Mouse (Mus musculus) gastrocnemius, postnatal 36 days (tissue): ENCODE data around the gene Arhgef25. TPM values are rescaled to one million over a fixed set of nuclear protein-coding genes. Genes with fewer than 3 reads are reported as not detected.
A peak's percentile ranks its signal among the peaks of the same experiment; 100 is the strongest.
"Not testable (repeated sequence)": the region's sequence is repeated elsewhere in the genome, so short reads cannot be mapped to it uniquely, and the experiment has no call there.

Source experiments
- DNase-seq, 2 experiments: peaks; one replicate each; pipeline ENCODE4 v3.0.0; 2022
- intact Hi-C: fragments of 180-260 bp; cut with DNase I; formaldehyde crosslinking; loops from one replicate; pipeline ENCODE4 v1.15.1; 2025
- total RNA-seq, 2 experiments: library from RNA; stranded (reverse); gene quantifications; 2 replicates each; pipeline ENCODE4 v1.2.3; 2021

Arhgef25 gene
- total RNA-seq, 2 experiments from 2014 or later, result 8.3 to 9.4 TPM

DNA sequence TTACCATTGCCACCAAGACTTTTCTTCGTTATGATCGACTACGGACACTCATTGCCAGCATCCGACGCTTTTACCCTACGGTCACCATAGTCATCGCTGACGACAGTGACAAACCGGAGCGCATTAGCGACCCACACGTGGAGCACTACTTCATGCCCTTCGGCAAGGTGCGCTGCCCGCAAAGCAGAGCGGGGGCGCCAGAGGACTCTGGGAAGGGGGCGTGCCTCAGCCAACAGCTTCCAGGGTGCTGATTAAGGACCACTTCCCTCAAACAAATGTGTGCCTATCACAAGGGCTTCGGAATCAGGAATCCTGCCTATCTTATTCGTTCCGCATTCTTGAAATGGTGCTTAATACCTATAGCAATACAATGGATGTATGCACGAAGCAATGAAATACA lies 19.9 kb downstream of the Arhgef25 start:
- DNase-seq, result no peak

GRCm38 (mm10) chr10:127167614-127168192 lies 22.2 kb downstream of the Arhgef25 start:
- DNase-seq, result no peak
- intact Hi-C loops, result loop anchor here (5.0 kb wide), 1 partner anchor 40 kb away; no protein-coding TSS in a partner anchor

More for the DNA sequence above, 19.9 kb downstream of the Arhgef25 start:
- intact Hi-C loops, result no loop called here

DNA sequence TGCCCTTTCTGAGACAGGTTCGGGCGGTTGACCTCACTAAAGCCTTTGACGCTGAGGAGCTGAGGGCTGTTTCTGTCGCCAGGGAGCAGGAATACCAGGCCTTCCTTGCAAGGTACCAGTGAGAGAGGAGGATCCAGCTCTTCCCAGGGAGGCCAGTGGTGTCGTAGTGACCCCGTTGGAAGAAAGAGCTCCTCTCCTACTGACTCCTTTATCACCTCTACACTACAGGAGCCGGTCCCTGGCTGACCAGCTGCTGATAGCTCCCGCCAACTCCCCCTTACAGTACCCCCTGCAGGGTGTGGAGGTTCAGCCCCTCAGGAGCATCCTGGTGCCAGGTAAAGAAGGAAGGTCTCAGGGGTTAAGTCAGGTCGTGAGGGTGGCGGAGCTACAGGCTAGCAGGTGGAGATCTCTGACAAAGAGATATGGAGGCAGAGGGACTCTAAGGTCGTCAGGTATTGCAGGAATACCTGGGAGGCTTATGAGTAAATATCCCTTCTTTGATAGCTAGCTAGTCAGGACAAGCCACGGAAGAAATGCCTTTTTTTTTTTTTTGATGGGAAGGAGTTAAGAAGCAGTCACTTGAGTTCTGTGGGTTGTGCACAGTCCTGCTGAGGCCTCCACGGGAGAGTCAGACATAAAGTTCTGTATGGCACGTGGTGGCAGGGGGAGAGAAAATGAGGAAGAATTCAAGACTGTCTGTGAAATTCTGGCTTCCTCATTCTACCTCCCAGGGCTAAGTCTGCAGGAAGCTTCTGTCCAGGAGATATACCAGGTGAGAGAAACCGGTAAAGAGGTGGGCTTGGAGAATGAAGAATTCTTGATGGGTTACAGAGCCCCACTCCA lies 22.9 kb downstream of the Arhgef25 start:
- intact Hi-C loops, result loop anchor here (5.0 kb wide), 1 partner anchor 40 kb away; no protein-coding TSS in a partner anchor

DNA sequence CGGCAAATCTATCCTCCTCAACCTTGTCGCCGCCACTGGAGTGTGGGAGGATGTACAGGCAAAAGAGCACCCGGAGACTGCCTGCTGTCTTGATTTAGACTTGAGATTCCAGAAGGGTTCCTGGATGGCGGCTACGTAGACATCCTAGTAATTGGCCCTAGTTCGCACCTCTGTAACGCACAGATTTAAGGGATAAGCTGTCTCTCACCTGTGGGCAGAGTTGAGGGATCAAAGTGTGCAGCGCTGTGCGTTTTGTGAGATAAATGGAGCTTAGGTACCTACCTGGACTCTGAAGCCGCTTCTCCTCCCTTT lies 23.5 kb downstream of the Arhgef25 start:
- DNase-seq, result no peak
- intact Hi-C loops, result loop anchor here (5.0 kb wide), 1 partner anchor 39 kb away; no protein-coding TSS in a partner anchor

More for the DNA sequence above, 22.9 kb downstream of the Arhgef25 start:
- DNase-seq, result no peak

- DNase-seq, result no peak
These were observed 24.1 kb downstream of the Arhgef25 start for GRCm38 (mm10) chr10:127165654-127166403.

GRCm38 (mm10) chr10:127165354-127165653 lies 24.6 kb downstream of the Arhgef25 start:
- intact Hi-C loops, result loop anchor here (5.0 kb wide), 1 partner anchor 38 kb away; no protein-coding TSS in a partner anchor
- DNase-seq, result no peak

More at GRCm38 (mm10) chr10:127165654-127166403, 24.1 kb downstream of the Arhgef25 start:
- intact Hi-C loops, result loop anchor here (5.0 kb wide), 1 partner anchor 39 kb away; no protein-coding TSS in a partner anchor

GRCm38 (mm10) chr10:127164631-127165353 lies 25.1 kb downstream of the Arhgef25 start, which contains the start of gene B4galnt1:
Gene B4galnt1 (plus strand): TSS chr10:127165225.
- intact Hi-C loops, result loop anchor here (5.0 kb wide), 1 partner anchor 37 kb away; no protein-coding TSS in a partner anchor

GRCm38 (mm10) chr10:127164190-127164589 lies 25.7 kb downstream of the Arhgef25 start:
- intact Hi-C loops, result no loop called here
- no peak for DNase-seq

More at GRCm38 (mm10) chr10:127164631-127165353, 25.1 kb downstream of the Arhgef25 start, which contains the start of gene B4galnt1:
- DNase-seq, result peak in 1 of 2 experiments; percentile 62

- DNase-seq, intact Hi-C loops: not testable (repeated sequence)
These were observed 27.1 kb downstream of the Arhgef25 start for GRCm38 (mm10) chr10:127162771-127163261.

- intact Hi-C loops, result no loop called here
- no peak for DNase-seq
These were observed 29.2 kb downstream of the Arhgef25 start for GRCm38 (mm10) chr10:127160728-127161127.

DNA sequence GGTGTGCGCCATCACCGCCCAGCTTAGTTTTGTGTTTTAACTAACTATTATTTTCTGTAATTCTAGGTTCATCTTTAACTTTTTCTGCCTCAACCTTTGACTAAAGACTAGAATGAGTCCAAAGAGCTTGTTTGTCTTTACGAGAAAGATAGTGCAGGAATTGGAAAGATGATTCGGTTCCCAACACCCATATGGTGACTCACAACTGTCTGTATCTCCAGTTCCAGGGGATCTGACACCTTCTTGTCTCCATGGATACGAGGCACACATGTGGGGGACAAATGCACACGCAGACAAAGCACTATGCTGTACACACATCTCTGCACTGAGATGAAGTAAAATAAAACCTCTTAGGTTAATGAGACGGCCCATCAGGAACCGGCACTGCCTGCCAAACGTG lies 29.8 kb downstream of the Arhgef25 start:
- no peak for DNase-seq
- intact Hi-C loops, result no loop called here

- intact Hi-C loops, result no loop called here
These were observed 31.4 kb downstream of the Arhgef25 start for GRCm38 (mm10) chr10:127158471-127158870.

DNA sequence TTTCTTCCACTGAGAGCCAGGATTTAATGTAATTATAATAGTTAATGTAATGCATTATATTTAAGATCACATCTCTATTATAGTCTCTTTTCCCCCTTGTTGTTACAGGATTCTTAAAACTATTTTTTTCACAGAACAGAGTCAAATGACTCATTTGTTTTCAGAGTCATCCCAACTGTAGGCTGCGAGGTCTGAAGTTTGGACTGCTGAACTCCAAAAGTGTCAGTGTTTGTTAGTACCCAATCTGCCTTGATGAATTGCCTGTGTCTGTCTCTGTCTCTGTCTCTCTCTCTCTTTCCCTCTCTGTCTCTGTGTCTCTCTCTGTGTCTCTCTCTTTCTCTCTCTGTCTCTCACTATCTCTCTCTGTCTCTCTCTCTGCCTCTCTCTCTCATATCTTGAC lies 33.4 kb downstream of the Arhgef25 start:
- DNase-seq, result no peak
- intact Hi-C loops, result no loop called here

More at GRCm38 (mm10) chr10:127158471-127158870, 31.4 kb downstream of the Arhgef25 start:
- no peak for DNase-seq

DNA sequence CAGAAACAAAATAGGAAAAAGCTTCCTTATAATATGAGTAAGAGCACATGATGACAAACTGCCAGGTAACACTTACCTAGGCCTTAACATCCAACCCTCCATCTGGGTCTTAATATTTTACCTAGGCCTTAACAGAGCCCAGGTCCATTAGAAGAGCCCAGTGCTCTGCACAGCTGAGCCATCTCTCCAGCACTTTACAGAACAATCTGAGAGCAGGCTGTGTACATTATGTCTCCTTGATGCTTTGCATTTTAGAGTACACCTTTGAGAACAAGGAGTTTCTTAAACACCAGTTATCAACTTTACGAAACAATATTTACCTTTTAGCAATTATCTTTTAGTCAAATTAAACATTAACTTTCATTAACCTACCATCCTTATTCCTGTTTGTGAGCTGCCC lies 33.8 kb downstream of the Arhgef25 start:
- intact Hi-C loops, result no loop called here
- DNase-seq, result no peak

GRCm38 (mm10) chr10:127154652-127155051 lies 35.2 kb downstream of the Arhgef25 start:
- DNase-seq, result no peak
- intact Hi-C loops, result no loop called here

DNA sequence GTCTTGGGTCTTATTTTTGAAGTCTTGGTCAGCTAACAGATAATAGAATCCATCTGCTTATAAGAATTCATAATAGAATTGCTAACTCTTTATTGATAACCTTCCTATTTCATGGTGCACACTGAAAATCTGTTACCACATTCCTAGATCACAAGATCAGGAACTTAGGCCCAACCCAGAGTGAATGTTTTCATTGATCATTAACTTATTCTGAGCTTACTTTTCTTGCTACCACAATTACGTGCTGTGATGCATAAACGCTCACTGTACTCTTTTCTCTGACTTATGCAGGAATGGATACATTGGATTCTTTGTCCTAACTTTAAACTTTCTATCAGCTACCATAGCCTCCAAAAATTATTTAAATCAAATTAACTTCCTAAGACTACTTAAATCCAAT lies 35.6 kb downstream of the Arhgef25 start:
- DNase-seq, result no peak
- intact Hi-C loops, result no loop called here

DNA sequence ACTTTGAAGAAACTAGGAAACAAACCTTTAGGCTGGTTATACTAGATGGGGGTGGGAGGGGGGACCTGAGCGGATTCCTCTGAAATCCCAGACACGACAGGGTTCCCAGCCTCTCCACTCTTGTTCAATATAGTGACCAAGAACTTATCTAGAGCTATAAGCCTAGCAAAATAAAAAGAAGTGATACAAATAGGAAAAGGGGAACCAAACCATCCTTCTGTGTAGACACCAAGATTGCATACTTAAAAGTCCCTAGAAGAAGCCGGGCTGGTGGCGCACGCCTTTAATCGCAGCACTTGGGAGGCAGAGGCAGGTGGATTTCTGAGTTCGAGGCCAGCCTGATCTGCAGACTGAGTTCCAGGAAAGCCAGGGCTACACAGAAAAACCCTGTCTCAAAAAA lies 36.6 kb downstream of the Arhgef25 start:
- DNase-seq, result no peak
- intact Hi-C loops, result no loop called here

DNA sequence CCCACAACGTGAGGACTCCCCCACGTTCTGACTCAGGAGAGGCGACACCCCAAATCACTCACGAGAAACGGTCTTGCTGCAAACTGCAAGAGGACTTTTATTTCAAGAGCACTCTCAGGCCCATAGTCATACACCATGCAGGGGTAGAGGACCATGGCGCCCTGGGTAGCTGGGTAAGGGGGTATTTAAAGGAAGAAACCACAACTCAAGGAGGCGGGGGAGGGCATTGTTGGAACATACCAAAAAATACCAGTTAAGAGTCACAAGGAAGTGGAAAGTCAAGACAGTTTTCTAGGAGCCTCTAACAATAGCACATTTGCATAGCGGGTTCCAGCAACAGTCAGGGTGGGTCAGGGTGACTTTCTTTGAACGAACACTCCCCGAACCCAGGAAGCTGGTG lies 37.3 kb downstream of the Arhgef25 start:
- intact Hi-C loops, result not testable (repeated sequence)

GRCm38 (mm10) chr10:127151233-127151632 lies 38.6 kb downstream of the Arhgef25 start:
- DNase-seq, intact Hi-C loops: not testable (repeated sequence)

More for the DNA sequence above, 37.3 kb downstream of the Arhgef25 start:
- DNase-seq, result not testable (repeated sequence)

DNA sequence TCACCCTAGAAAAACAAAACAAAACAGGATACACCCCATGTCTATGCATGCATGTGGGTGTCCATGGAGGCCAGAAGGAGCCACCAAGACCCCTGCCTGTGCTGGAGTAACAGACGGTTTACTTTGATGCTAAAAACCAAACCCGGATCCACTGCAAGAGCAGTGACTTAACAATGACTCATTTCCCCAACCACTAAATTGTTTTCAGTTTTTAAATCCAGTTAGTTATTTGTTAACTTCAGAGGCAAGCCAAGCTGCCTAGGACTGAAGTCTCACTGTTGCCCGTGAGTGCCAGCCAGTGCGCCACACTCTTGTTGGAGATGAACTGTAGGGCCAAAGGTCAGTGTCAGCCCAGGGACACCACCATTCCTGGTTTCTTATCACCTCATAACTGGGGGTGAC lies 39.4 kb downstream of the Arhgef25 start:
- intact Hi-C loops, result no loop called here
- DNase-seq, result no peak
